Mouse (Mus musculus): ENCODE measurements around the gene Egfr.

Gene Egfr

GRCm38 (mm10) chr11:16823830-16824545, 72.0 kb downstream of the Egfr start:
- no peak for DNase-seq (ENCODE audit: low read depth in 2 of 2, low spot score in 2 of 2)

GRCm38 (mm10) chr11:16829468-16829867, 77.5 kb downstream of the Egfr start:
- no peak for DNase-seq (ENCODE audit: low read depth in 2 of 2, low spot score in 2 of 2)

- DNase-seq (ENCODE audit: low read depth in 2 of 2, low spot score in 2 of 2), result no peak
Observed at GRCm38 (mm10) chr11:16830531-16831227, 78.7 kb downstream of the Egfr start.

- no peak for DNase-seq (ENCODE audit: low read depth in 2 of 2, low spot score in 2 of 2)
Observed at GRCm38 (mm10) chr11:16831974-16832464, 80.0 kb downstream of the Egfr start.

- DNase-seq (ENCODE audit: low read depth in 2 of 2, low spot score in 2 of 2), result no peak
Observed at GRCm38 (mm10) chr11:16838772-16839171, 86.8 kb downstream of the Egfr start.

- no peak for DNase-seq (ENCODE audit: low read depth in 2 of 2, low spot score in 2 of 2)
Observed at GRCm38 (mm10) chr11:16842924-16843323, 90.9 kb downstream of the Egfr start.

- no peak for DNase-seq (ENCODE audit: low read depth in 2 of 2, low spot score in 2 of 2)
Observed at GRCm38 (mm10) chr11:16843889-16844568, 92.0 kb downstream of the Egfr start.

GRCm38 (mm10) chr11:16848881-16849280, 96.9 kb downstream of the Egfr start:
- no peak for DNase-seq (ENCODE audit: low read depth in 2 of 2, low spot score in 2 of 2)

- DNase-seq (ENCODE audit: low read depth in 2 of 2, low spot score in 2 of 2), result no peak
Observed at GRCm38 (mm10) chr11:16851361-16851760, 99.4 kb downstream of the Egfr start.

- DNase-seq (ENCODE audit: low read depth in 2 of 2, low spot score in 2 of 2), result no peak
Observed at GRCm38 (mm10) chr11:16854111-16854510, 102.1 kb downstream of the Egfr start.

GRCm38 (mm10) chr11:16857346-16857745, 105.3 kb downstream of the Egfr start:
- DNase-seq (ENCODE audit: low read depth in 2 of 2, low spot score in 2 of 2), result no peak

GRCm38 (mm10) chr11:16861037-16861436, 109.0 kb downstream of the Egfr start:
- DNase-seq (ENCODE audit: low read depth in 2 of 2, low spot score in 2 of 2), result no peak

- DNase-seq (ENCODE audit: low read depth in 2 of 2, low spot score in 2 of 2), result no peak
Observed at GRCm38 (mm10) chr11:16863547-16863946, 111.5 kb downstream of the Egfr start.

GRCm38 (mm10) chr11:16864980-16865561, 113.1 kb downstream of the Egfr start:
- DNase-seq (ENCODE audit: low read depth in 2 of 2, low spot score in 2 of 2), result no peak

- no peak for DNase-seq (ENCODE audit: low read depth in 2 of 2, low spot score in 2 of 2)
Observed at GRCm38 (mm10) chr11:16868051-16868450, 116.0 kb downstream of the Egfr start.

GRCm38 (mm10) chr11:16869506-16869905, 117.5 kb downstream of the Egfr start:
- DNase-seq (ENCODE audit: low read depth in 2 of 2, low spot score in 2 of 2), result no peak

- DNase-seq (ENCODE audit: low read depth in 2 of 2, low spot score in 2 of 2), result peak; percentile 18 to 45
Observed at GRCm38 (mm10) chr11:16871120-16871519, 119.1 kb downstream of the Egfr start.

GRCm38 (mm10) chr11:16877676-16878378, 125.8 kb downstream of the Egfr start:
- DNase-seq (ENCODE audit: low read depth in 2 of 2, low spot score in 2 of 2), result no peak

- no peak for DNase-seq (ENCODE audit: low read depth in 2 of 2, low spot score in 2 of 2)
Observed at GRCm38 (mm10) chr11:16881932-16882331, 129.9 kb downstream of the Egfr start.

GRCm38 (mm10) chr11:16886152-16886551, 134.1 kb downstream of the Egfr start:
- DNase-seq (ENCODE audit: low read depth in 2 of 2, low spot score in 2 of 2), result no peak

GRCm38 (mm10) chr11:16888086-16888485, 136.1 kb downstream of the Egfr start:
- no peak for DNase-seq (ENCODE audit: low read depth in 2 of 2, low spot score in 2 of 2)
